Mouse (Mus musculus) left cerebral cortex, adult 8-10 months (tissue): Measurements from ENCODE around the gene Lgals2. TPM values are rescaled to one million over a fixed set of nuclear protein-coding genes. Genes with fewer than 3 reads are reported as not detected.

Experiments
- DNase-seq, 2 experiments: peaks; one replicate each; pipeline ENCODE4 v3.0.0; 2022; ENCODE audit warnings: low spot score in 2 of 2
- total RNA-seq, 4 experiments: library from RNA; stranded (reverse); gene quantifications; 2 replicates each; pipeline ENCODE4 v1.2.4; 2022

Gene Lgals2
- total RNA-seq, 4 experiments from 2014 or later = not detected

- DNase-seq = peak in 1 of 2 experiments; percentile 62
Observed at GRCm38 (mm10) chr15:78844791-78845190, 10.5 kb downstream of the Lgals2 start.

- DNase-seq = no peak
Observed at GRCm38 (mm10) chr15:78843581-78844469, 11.5 kb downstream of the Lgals2 start.

- no peak for DNase-seq
Observed at GRCm38 (mm10) chr15:78842371-78843163, 12.8 kb downstream of the Lgals2 start, which contains the start of gene Cdc42ep1. Gene Cdc42ep1, plus strand, starts transcription at chr15:78842624.

- DNase-seq = no peak
Observed at GRCm38 (mm10) chr15:78841161-78841790, 14.1 kb downstream of the Lgals2 start.

GRCm38 (mm10) chr15:78840751-78841150 lies 14.6 kb downstream of the Lgals2 start:
- no peak for DNase-seq

- no peak for DNase-seq
Observed at GRCm38 (mm10) chr15:78840241-78840640, 15.1 kb downstream of the Lgals2 start.

GRCm38 (mm10) chr15:78839744-78840143 lies 15.6 kb downstream of the Lgals2 start:
- DNase-seq = no peak

- DNase-seq = no peak
Observed at GRCm38 (mm10) chr15:78836086-78836621, 19.2 kb downstream of the Lgals2 start.

- DNase-seq = no peak
Observed at GRCm38 (mm10) chr15:78835200-78836085, 19.9 kb downstream of the Lgals2 start.

- DNase-seq = no peak
Observed at GRCm38 (mm10) chr15:78834233-78835005, 20.9 kb downstream of the Lgals2 start.

- no peak for DNase-seq
Observed at GRCm38 (mm10) chr15:78833582-78833981, 21.7 kb downstream of the Lgals2 start.

- peak in 1 of 2 experiments; percentile 82 for DNase-seq
Observed at GRCm38 (mm10) chr15:78832701-78833123, 22.6 kb downstream of the Lgals2 start.

GRCm38 (mm10) chr15:78831720-78832657 lies 23.3 kb downstream of the Lgals2 start:
- no peak for DNase-seq

GRCm38 (mm10) chr15:78830742-78831719 lies 24.3 kb downstream of the Lgals2 start:
- no peak for DNase-seq

- no peak for DNase-seq
Observed at GRCm38 (mm10) chr15:78829636-78830035, 25.7 kb downstream of the Lgals2 start.

- no peak for DNase-seq
Observed at GRCm38 (mm10) chr15:78828315-78828714, 27.0 kb downstream of the Lgals2 start.
